Mouse (Mus musculus) kidney, adult 10 weeks (tissue): ENCODE results near the gene Cptp. TPM values are rescaled to one million over a fixed set of nuclear protein-coding genes. Genes with fewer than 3 reads are reported as not detected.

Experiments
- polyA plus RNA-seq: library from polyadenylated mRNA; stranded (reverse); fragments of 350-450 nt; fragmentation: Illumina TruSeq; extraction: RNeasy Lipid Tissue Mini Kit (QIAGEN cat#74804); gene quantifications from one replicate; pipeline ENCODE4 v1.2.3, GENCODE M21; 2014; ENCODE audit warnings: low read depth, low replicate concordance

Gene Cptp
- polyA plus RNA-seq = 6.4 TPM

GRCm38 (mm10) chr4:155869317-155870033 is at the start of gene Cptp, which contains the start of gene Ints11:
TSS of gene Cptp (minus strand) at chr4:155869440.
TSS of gene Ints11 (plus strand) at chr4:155869546.

GRCm38 (mm10) chr4:155891551-155892001 is 22.3 kb upstream of the Cptp start, which contains the start of the genes Pusl1 and Acap3:
TSS of gene Pusl1 (minus strand) at chr4:155891781.
TSS of gene Acap3 (plus strand) at chr4:155891822.

GRCm38 (mm10) chr4:155863001-155863400 is 6.2 kb downstream of the Cptp start, which contains the start of gene Tas1r3:
TSS of gene Tas1r3 (minus strand) at chr4:155863362.

GRCm38 (mm10) chr4:155846871-155847578 is 22.2 kb downstream of the Cptp start, which contains the start of gene Dvl1:
TSS of gene Dvl1 (plus strand) at chr4:155847402.

GRCm38 (mm10) chr4:155839483-155839910 is 29.7 kb downstream of the Cptp start, which contains the start of gene Mxra8:
TSS of gene Mxra8 (plus strand) at chr4:155839680.

GRCm38 (mm10) chr4:155831205-155831766 is 38.0 kb downstream of the Cptp start, which contains the start of gene Aurkaip1:
TSS of gene Aurkaip1 (plus strand) at chr4:155831272.

Other genes starting within 250 kb of the Cptp start
- gene Cdk11b, start 244.6 kb downstream of the Cptp start, polyA plus RNA-seq = 57.7 TPM
- gene Gm10563, start 224.0 kb downstream of the Cptp start, polyA plus RNA-seq = not detected
- gene Mmp23, start 216.1 kb downstream of the Cptp start, polyA plus RNA-seq = 0.61 TPM
- 0.73 TPM for gene Mib2, start 200.2 kb downstream of the Cptp start, polyA plus RNA-seq
- gene Fndc10, start 175.1 kb downstream of the Cptp start, polyA plus RNA-seq = not detected
- gene Ssu72, start 164.6 kb downstream of the Cptp start, polyA plus RNA-seq = 74.9 TPM
- not detected for gene Tmem240, start 134.6 kb downstream of the Cptp start, polyA plus RNA-seq
- gene Atad3a, start 108.3 kb downstream of the Cptp start, polyA plus RNA-seq = 5.9 TPM
- 3.3 TPM for gene Vwa1, start 94.7 kb downstream of the Cptp start, polyA plus RNA-seq
- 2.2 TPM for gene Tmem88b, start 83.6 kb downstream of the Cptp start, polyA plus RNA-seq
- gene Ankrd65, start 79.0 kb downstream of the Cptp start, polyA plus RNA-seq = not detected
- gene Mrpl20, start 66.6 kb downstream of the Cptp start, polyA plus RNA-seq = 87.6 TPM
- gene Ccnl2, start 57.0 kb downstream of the Cptp start, polyA plus RNA-seq = 37.9 TPM
- 6.3 TPM for gene Aurkaip1, start 38.2 kb downstream of the Cptp start, polyA plus RNA-seq
- gene Mxra8, start 29.8 kb downstream of the Cptp start, polyA plus RNA-seq = 43.1 TPM
- gene Dvl1, start 22.0 kb downstream of the Cptp start, polyA plus RNA-seq = 3.0 TPM
- not detected for gene Tas1r3, start 6.1 kb downstream of the Cptp start, polyA plus RNA-seq
- 1.9 TPM for gene Ints11, start 106 bp upstream of the Cptp start, polyA plus RNA-seq
- 1.4 TPM for gene Pusl1, start 22.3 kb upstream of the Cptp start, polyA plus RNA-seq
- gene Acap3, start 22.4 kb upstream of the Cptp start, polyA plus RNA-seq = 0.97 TPM
- 50.5 TPM for gene Ube2j2, start 74.4 kb upstream of the Cptp start, polyA plus RNA-seq
- gene C1qtnf12, start 92.9 kb upstream of the Cptp start, polyA plus RNA-seq = 28.0 TPM
- gene B3galt6, start 123.2 kb upstream of the Cptp start, polyA plus RNA-seq = 5.6 TPM
- gene Sdf4, start 123.4 kb upstream of the Cptp start, polyA plus RNA-seq = 121 TPM
- not detected for gene Tnfrsf4, start 144.4 kb upstream of the Cptp start, polyA plus RNA-seq
- gene Tnfrsf18, start 156.7 kb upstream of the Cptp start, polyA plus RNA-seq = not detected
- gene Ttll10, start 190.0 kb upstream of the Cptp start, polyA plus RNA-seq = 0.61 TPM
- 1.5 TPM for gene 9430015G10Rik, start 240.5 kb upstream of the Cptp start, polyA plus RNA-seq